Mouse (Mus musculus): ENCODE measurements around the gene Slc7a6os.

DNA sequence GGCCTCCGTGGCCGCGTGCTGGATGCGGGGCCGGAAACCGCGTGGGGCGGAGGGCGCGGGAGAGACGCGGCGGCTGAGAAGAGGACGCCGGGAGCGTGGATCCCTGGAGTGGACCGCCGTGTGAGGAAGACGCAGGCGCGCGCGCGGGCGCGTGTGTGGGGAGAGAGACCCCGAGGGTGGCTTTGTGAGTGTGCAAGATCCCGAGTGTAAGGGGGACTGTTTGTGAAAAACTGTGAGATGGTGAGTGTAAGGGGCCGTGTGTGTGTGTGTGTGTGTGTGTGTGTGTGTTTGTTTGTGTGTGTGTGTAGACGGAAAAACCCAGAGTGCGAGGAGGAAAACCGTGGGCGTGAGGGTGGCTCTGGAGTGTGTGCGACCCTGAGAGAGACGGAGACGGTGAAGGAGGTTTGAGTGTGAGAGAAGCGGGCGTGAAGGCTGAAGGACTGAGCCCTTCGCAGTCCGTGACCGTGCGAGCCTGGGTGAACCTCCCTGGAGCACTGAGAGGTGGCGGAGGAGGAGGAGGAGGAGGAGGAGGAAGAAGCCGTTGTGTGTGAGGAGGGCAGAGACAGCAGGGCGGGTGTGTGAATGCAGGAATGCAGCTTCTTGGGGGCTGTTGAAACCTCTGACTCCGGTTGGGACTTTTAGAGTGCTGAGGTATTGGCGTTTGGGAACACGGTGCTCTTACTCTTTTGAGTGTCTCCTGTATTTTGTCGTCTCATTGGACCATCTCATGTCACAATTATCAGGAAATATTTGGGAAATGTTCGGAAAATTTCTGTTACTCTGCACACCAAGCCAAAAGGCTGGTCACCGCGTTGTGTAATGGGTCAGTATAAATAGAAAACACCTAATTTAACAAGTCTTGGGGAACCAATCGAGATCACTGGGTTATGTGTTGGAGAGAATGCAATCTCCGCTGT lies 41.5 kb downstream of the Slc7a6os start:
- TF ChIP-seq POLR2A (IDR thresholded peaks at IDR 0.05; ENCODE audit: insufficient read depth, low read depth, low read length) = no peak
- no peak for TF ChIP-seq CTCF (IDR thresholded peaks at IDR 0.05)
- TF ChIP-seq EP300 (IDR thresholded peaks at IDR 0.05; ENCODE audit: insufficient read depth, low read depth, low read length) = no peak

All from heart, adult 2 months (tissue).